Comparison of ENCODE assay signal across 8 mouse cellular contexts in the genomic region with DNA sequence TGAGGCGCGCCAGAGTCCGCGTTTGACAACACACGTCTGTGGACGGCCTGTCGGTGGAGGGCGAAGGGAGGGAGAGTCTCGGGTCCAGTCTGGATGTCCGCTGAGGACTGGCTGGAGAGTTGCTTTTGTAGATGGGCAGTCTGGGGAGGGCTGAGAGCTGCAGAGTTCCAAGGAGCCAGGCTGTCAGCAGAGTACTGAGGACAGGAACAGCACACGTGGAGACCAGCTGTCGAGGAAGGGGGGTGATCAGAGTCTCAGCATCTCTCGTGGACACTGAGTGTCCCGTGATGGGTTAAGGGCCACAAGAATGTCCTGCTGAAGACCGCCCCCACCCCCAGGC. TPM values are rescaled to one million over a fixed set of nuclear protein-coding genes. Genes with fewer than 3 reads are reported as not detected.
DNase-seq lines count a peak whose midpoint lies in the region; ATAC-seq and TF ChIP-seq lines count a peak whose summit lies in the region.

No protein-coding gene starts in this region.

- ATAC-seq in heart, embryonic 15.5 days (replicated peaks; ENCODE audit: insufficient number of reproducible peaks, insufficient read depth, low FRiP score, low read depth): peak; percentile 36
- peak; percentile 73; the same call in 1 of the 2 replicates for ATAC-seq in hindbrain, embryonic 12.5 days (ENCODE audit: low FRiP score)
- no peak for ATAC-seq in midbrain, embryonic 11.5 days (ENCODE audit: low FRiP score)

- H3K4me3 ChIP-seq in heart, embryonic 15.5 days: peak overlapping the region; percentile 79
- H3K4me3 ChIP-seq in bone marrow, adult 2 months (replicated peaks; ENCODE audit: control insufficient read depth, low read depth, low read length): peak overlapping the region; percentile 65
- H3K4me3 ChIP-seq in hindbrain, embryonic 12.5 days: peak overlapping the region; percentile 74
- peak overlapping the region; percentile 64 for H3K4me3 ChIP-seq in midbrain, embryonic 11.5 days (ENCODE audit: low read depth, low read length)

- H3K9ac ChIP-seq in heart, embryonic 15.5 days: peak overlapping the region; percentile 68
- peak overlapping the region; percentile 78 for H3K9ac ChIP-seq in hindbrain, embryonic 12.5 days
- peak overlapping the region; percentile 76 for H3K9ac ChIP-seq in midbrain, embryonic 11.5 days (ENCODE audit: low read length)

- H3K4me1 ChIP-seq in heart, embryonic 15.5 days (replicated peaks): peaks cover 19% of the 10 kb centered on the region
- peaks cover 2% of the 10 kb centered on the region; the same call in 1 of the 2 replicates for H3K4me1 ChIP-seq in bone marrow, adult 2 months (ENCODE audit: control insufficient read depth, insufficient read depth, low read length)
- H3K4me1 ChIP-seq in hindbrain, embryonic 12.5 days: peaks cover 18% of the 10 kb centered on the region
- H3K4me1 ChIP-seq in midbrain, embryonic 11.5 days (ENCODE audit: control insufficient read depth, insufficient read depth, low read length): peaks cover 7% of the 10 kb centered on the region

- H3K27me3 ChIP-seq in heart, embryonic 15.5 days: no peaks in the 10 kb centered on the region
- H3K27me3 ChIP-seq in hindbrain, embryonic 12.5 days: no peaks in the 10 kb centered on the region
- H3K27me3 ChIP-seq in midbrain, embryonic 11.5 days (ENCODE audit: control insufficient read depth, insufficient read depth, low read length): no peaks in the 10 kb centered on the region

- peaks cover 6% of the 10 kb centered on the region; the same call in 1 of the 2 replicates for H3K36me3 ChIP-seq in heart, embryonic 15.5 days
- peaks cover 7% of the 10 kb centered on the region for H3K36me3 ChIP-seq in hindbrain, embryonic 12.5 days
- H3K36me3 ChIP-seq in midbrain, embryonic 11.5 days (ENCODE audit: control insufficient read depth, insufficient read depth, low read length): 0 out of 2 replicates have a peak, but pooled peaks cover 2% of the 10 kb centered on the region

- H3K9me3 ChIP-seq in heart, embryonic 15.5 days (replicated peaks): no peaks in the 10 kb centered on the region
- no peaks in the 10 kb centered on the region for H3K9me3 ChIP-seq in hindbrain, embryonic 12.5 days (replicated peaks)
- H3K9me3 ChIP-seq in midbrain, embryonic 11.5 days (ENCODE audit: control insufficient read depth, low read length): no peaks in the 10 kb centered on the region

- intact Hi-C loops in heart, postnatal 25 days (cut with DNase I): loop anchor here (5.0 to 10.0 kb wide), 5 partner anchors 125 to 335 kb away; partner anchors contain the start of genes Atg4b, Dtymk, Ing5 and Thap4

- H3K4me2 ChIP-seq in heart, embryonic 15.5 days: peak overlapping the region; percentile 91
- H3K4me2 ChIP-seq in hindbrain, embryonic 12.5 days (replicated peaks): peak overlapping the region; percentile 81
- H3K4me2 ChIP-seq in midbrain, embryonic 11.5 days: peak overlapping the region; percentile 87

- 2% methylated on average over 15 of the region's 15 CpGs for WGBS in heart, embryonic 15.5 days
- 8% methylated on average over 15 of the region's 15 CpGs for WGBS in bone marrow, adult 2 months
- 0% methylated on average over 15 of the region's 15 CpGs for WGBS in hindbrain, embryonic 12.5 days
- WGBS in midbrain, embryonic 11.5 days: under 1% methylated on average over 15 of the region's 15 CpGs

- H3K27ac ChIP-seq in heart, embryonic 15.5 days: peak overlapping the region; percentile 82
- no peak overlapping the region for H3K27ac ChIP-seq in bone marrow, adult 2 months (ENCODE audit: control insufficient read depth, insufficient read depth, low read depth, low read length, poor library complexity)
- peak overlapping the region; percentile 73; the same call in 1 of the 2 replicates for H3K27ac ChIP-seq in hindbrain, embryonic 12.5 days
- H3K27ac ChIP-seq in midbrain, embryonic 11.5 days (ENCODE audit: low read depth, low read length): no peak overlapping the region

- no peak for TF ChIP-seq CTCF in bone marrow, adult 2 months (IDR thresholded peaks at IDR 0.05; ENCODE audit: control insufficient read depth, insufficient read depth, low read length)

- 0 out of 2 replicates have a peak, but pooled peaks have one; percentile 2 for TF ChIP-seq POLR2A in bone marrow, adult 2 months (IDR thresholded peaks at IDR 0.05; ENCODE audit: borderline replicate concordance, control insufficient read depth, low read depth, low read length)

- DNase-seq in heart, postnatal 25 days (ENCODE audit: low spot score): no peak
- no peak for DNase-seq in midbrain, embryonic 11.5 days (ENCODE audit: low spot score, missing footprints)
- no peak for DNase-seq in MN1 (ENCODE audit: low spot score)
- DNase-seq in adrenal gland, postnatal 36 days: no peak
- DNase-seq in thymus, postnatal 4 days: no peak

RNA-seq across cellular contexts. Expression of gene Farp2, which starts 0.4 kb away (rescaled TPM):
- 4.1 and 4.8 TPM in 2 replicates for polyA plus RNA-seq in heart, embryonic 15.5 days (2015; fragmentation: Nextera tagmentation; extraction: Ambion mirVana)
- total RNA-seq in heart, postnatal 25 days (2021): 10 to 100 TPM; 18.2 to 18.8 TPM
- 0.65 and 0.82 TPM in 2 replicates for polyA plus RNA-seq in bone marrow, adult 2 months (2011; ENCODE audit: insufficient read depth, insufficient read length, low replicate concordance, missing spikeins)
- polyA plus RNA-seq in hindbrain, embryonic 12.5 days (2016; fragmentation: Nextera tagmentation; extraction: Ambion mirVana): 6.1 and 6.6 TPM in 2 replicates
- 3.2 and 3.3 TPM in 2 replicates for polyA plus RNA-seq in midbrain, embryonic 11.5 days (2014; fragmentation: Nextera tagmentation; extraction: Ambion mirVana)
- 10 to 100 TPM; 19.1 to 23.5 TPM for total RNA-seq in adrenal gland, postnatal 36 days (2021)

RNA-seq across cellular contexts. Expression of gene Hdlbp, which starts 33.7 kb away (rescaled TPM):
- 124 and 140 TPM in 2 replicates for polyA plus RNA-seq in heart, embryonic 15.5 days (2015; fragmentation: Nextera tagmentation; extraction: Ambion mirVana)
- 100 to 1,000 TPM; 520 to 550 TPM for total RNA-seq in heart, postnatal 25 days (2021)
- polyA plus RNA-seq in bone marrow, adult 2 months (2011; ENCODE audit: insufficient read depth, insufficient read length, low replicate concordance, missing spikeins): 26.1 and 43.9 TPM in 2 replicates
- polyA plus RNA-seq in hindbrain, embryonic 12.5 days (2016; fragmentation: Nextera tagmentation; extraction: Ambion mirVana): 111 and 123 TPM in 2 replicates
- 84.4 and 88.2 TPM in 2 replicates for polyA plus RNA-seq in midbrain, embryonic 11.5 days (2014; fragmentation: Nextera tagmentation; extraction: Ambion mirVana)
- total RNA-seq in adrenal gland, postnatal 36 days (2021): 100 to 1,000 TPM; 374 to 400 TPM

Comparison
In these comparisons a context has a peak if more than half of its experiments do, and no peak if none do; other contexts are left out.
1. H3K27ac ChIP-seq: peak in heart, embryonic 15.5 days (single experiment) and hindbrain, embryonic 12.5 days (single experiment); none in bone marrow, adult 2 months (single experiment) and midbrain, embryonic 11.5 days (single experiment).
2. Peak in every context shown above with its lines, with median percentiles within 50 percentile points of each other: H3K4me2 ChIP-seq, H3K4me3 ChIP-seq and H3K9ac ChIP-seq.